Mouse (Mus musculus): ENCODE measurements around the gene Tnip1. TPM values are rescaled to one million over a fixed set of nuclear protein-coding genes. Genes with fewer than 3 reads are reported as not detected.

The Tnip1 gene
- polyA plus RNA-seq, 1 experiment from 2014 or later: 20.3 TPM

- Histone ChIP-seq H3K9me3 (replicated peaks) (no peaks in the 10 kb centered on the region), H3K36me3 (peaks cover 84% of the 10 kb centered on the region), H3K27me3 (no peaks in the 10 kb centered on the region), H3K27ac (no peak overlapping the region), H3K4me3 (no peak overlapping the region), H3K9ac (no peak overlapping the region), H3K4me1 (replicated peaks) (0 out of 2 replicates have a peak, but pooled peaks cover 4% of the 10 kb centered on the region), H3K4me2 (no peak overlapping the region)
- 62% methylated on average over 4 of the region's 4 CpGs for WGBS
- no peak for ATAC-seq (replicated peaks; ENCODE audit: insufficient number of reproducible peaks, insufficient read depth, low FRiP score, low read depth)
Observed at GRCm38 (mm10) chr11:54984581-54984980, 21.9 kb upstream of the Tnip1 start.

DNA sequence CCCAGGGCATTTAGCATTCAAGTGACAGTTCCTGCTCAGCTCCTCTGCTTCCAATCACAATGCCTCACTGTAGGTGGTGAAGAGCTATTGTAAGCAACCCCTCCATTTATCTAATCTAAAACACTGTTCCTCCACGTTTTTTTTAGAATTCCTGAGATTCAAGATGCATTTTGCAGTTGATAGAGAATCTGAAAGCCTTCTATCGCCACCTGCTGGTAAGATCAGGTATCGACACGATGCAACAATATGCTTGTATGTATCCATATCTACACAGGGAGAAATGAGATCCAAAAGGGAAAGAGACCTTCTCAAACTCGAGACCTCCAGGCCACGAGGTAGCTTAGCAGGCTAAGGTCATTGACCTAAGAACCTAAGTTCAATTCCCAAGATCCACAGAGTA lies 21.4 kb upstream of the Tnip1 start:
- 2% methylated on average over 6 of the region's 6 CpGs for WGBS
- H3K36me3 ChIP-seq: peaks cover 86% of the 10 kb centered on the region
- no peak for ATAC-seq (replicated peaks; ENCODE audit: insufficient number of reproducible peaks, insufficient read depth, low FRiP score, low read depth)
- 0 out of 2 replicates have a peak, but pooled peaks cover 6% of the 10 kb centered on the region for H3K4me1 ChIP-seq (replicated peaks)
- no peaks in the 10 kb centered on the region for H3K9me3 ChIP-seq (replicated peaks)
- no peak overlapping the region for H3K9ac ChIP-seq
- H3K4me3 ChIP-seq: no peak overlapping the region
- H3K27me3 ChIP-seq: no peaks in the 10 kb centered on the region
- H3K4me2 ChIP-seq: no peak overlapping the region
- H3K27ac ChIP-seq: no peak overlapping the region

DNA sequence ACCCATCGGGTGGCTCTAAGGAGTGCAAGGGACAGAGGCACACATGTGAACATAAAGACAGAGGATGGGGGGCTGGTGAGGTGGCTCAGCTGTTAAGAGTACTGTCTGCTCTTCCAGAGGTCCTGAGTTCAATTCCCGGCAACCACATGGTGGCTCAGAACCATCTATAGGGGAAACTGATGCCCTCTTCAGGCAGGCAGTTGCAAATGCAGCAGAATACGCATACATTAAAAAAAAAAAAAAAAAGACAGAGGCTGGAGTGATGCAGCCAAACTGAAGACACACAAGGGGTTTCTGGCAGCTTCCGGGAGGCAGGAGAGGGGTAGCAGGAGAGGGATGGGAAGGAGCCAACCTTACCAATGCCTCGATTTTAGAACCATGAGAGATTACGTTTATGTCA lies 19.8 kb upstream of the Tnip1 start:
- no peak overlapping the region for H3K4me3 ChIP-seq
- no peaks in the 10 kb centered on the region for H3K27me3 ChIP-seq
- no peaks in the 10 kb centered on the region for H3K9me3 ChIP-seq (replicated peaks)
- H3K36me3 ChIP-seq: peaks cover 85% of the 10 kb centered on the region
- no peak overlapping the region for H3K9ac ChIP-seq
- no peak for ATAC-seq (replicated peaks; ENCODE audit: insufficient number of reproducible peaks, insufficient read depth, low FRiP score, low read depth)
- H3K27ac ChIP-seq: no peak overlapping the region
- WGBS: 93% methylated on average over 6 of the region's 6 CpGs
- 0 out of 2 replicates have a peak, but pooled peaks cover 10% of the 10 kb centered on the region for H3K4me1 ChIP-seq (replicated peaks)
- no peak overlapping the region for H3K4me2 ChIP-seq

DNA sequence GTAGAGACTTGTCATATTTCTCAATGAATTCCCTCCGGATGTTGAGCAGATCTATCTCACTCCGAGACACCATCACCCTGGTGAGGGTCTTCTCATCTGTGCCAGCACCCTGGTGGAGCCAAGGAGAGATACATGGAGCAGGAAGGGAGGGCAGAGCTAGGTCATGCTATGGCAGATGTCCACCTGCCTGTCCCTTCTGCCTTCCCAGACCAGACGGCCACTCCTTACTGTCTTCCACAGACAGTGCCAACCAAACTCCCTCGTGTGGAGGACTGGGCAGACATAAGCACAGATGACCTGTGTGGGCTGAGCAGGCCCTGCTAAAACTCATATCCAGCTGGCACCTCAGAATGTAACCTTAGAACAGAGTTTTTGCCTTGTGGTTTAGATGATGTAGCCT lies 18.9 kb upstream of the Tnip1 start:
- Histone ChIP-seq H3K4me2 (no peak overlapping the region), H3K9ac (no peak overlapping the region), H3K9me3 (replicated peaks) (no peaks in the 10 kb centered on the region), H3K27ac (no peak overlapping the region), H3K27me3 (no peaks in the 10 kb centered on the region), H3K4me1 (replicated peaks) (0 out of 2 replicates have a peak, but pooled peaks cover 10% of the 10 kb centered on the region), H3K36me3 (peaks cover 78% of the 10 kb centered on the region), H3K4me3 (no peak overlapping the region)
- WGBS: 95% methylated on average over 4 of the region's 4 CpGs
- no peak for ATAC-seq (replicated peaks; ENCODE audit: insufficient number of reproducible peaks, insufficient read depth, low FRiP score, low read depth)

DNA sequence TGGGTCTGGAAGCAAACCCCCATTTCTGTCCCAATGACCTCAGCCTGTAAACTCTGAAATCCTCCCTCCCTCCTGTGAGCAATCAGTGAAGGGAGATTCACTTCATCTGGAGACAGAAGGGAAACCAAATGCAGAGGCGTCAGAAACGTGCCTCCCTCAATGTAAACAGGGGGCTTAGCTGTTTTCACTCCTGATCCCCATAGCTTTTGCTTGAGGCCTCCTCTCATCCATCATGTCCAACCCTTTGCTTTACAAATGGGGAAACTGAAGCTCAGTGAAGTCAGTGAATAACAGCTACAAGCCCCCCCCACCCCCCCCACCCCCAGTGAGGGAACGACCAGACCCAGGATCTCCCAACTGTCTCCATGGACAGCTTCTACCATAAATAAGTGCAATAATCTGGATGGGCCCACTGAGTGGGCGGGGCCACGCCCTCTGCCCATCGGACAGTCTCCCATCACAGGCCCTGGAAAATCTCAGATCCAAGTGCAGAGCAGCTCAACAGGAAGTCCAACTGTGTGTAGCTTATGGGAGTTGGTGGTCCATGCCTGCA lies 14.7 kb upstream of the Tnip1 start:
- H3K4me2 ChIP-seq: no peak overlapping the region
- no peaks in the 10 kb centered on the region for H3K27me3 ChIP-seq
- no peak for ATAC-seq (replicated peaks; ENCODE audit: insufficient number of reproducible peaks, insufficient read depth, low FRiP score, low read depth)
- H3K36me3 ChIP-seq: peaks cover 46% of the 10 kb centered on the region
- no peaks in the 10 kb centered on the region for H3K9me3 ChIP-seq (replicated peaks)
- H3K27ac ChIP-seq: 0 out of 2 replicates have a peak overlapping the region, but pooled peaks have one; percentile 26
- no peak overlapping the region for H3K4me3 ChIP-seq
- H3K9ac ChIP-seq: no peak overlapping the region
- peaks cover 28% of the 10 kb centered on the region for H3K4me1 ChIP-seq (replicated peaks)
- WGBS: 45% methylated on average over 6 of the region's 6 CpGs

GRCm38 (mm10) chr11:54976351-54976750 lies 13.6 kb upstream of the Tnip1 start:
- ATAC-seq (replicated peaks; ENCODE audit: insufficient number of reproducible peaks, insufficient read depth, low FRiP score, low read depth): no peak
- 97% methylated on average over 2 of the region's 2 CpGs for WGBS

GRCm38 (mm10) chr11:54975756-54976155 lies 13.0 kb upstream of the Tnip1 start:
- Histone ChIP-seq H3K36me3 (peaks cover 32% of the 10 kb centered on the region), H3K4me2 (no peak overlapping the region), H3K27me3 (no peaks in the 10 kb centered on the region), H3K4me1 (replicated peaks) (peaks cover 28% of the 10 kb centered on the region), H3K27ac (no peak overlapping the region), H3K9ac (no peak overlapping the region), H3K9me3 (replicated peaks) (no peaks in the 10 kb centered on the region), H3K4me3 (no peak overlapping the region)
- WGBS: 83% methylated on average over 2 of the region's 2 CpGs
- ATAC-seq (replicated peaks; ENCODE audit: insufficient number of reproducible peaks, insufficient read depth, low FRiP score, low read depth): no peak

More at GRCm38 (mm10) chr11:54976351-54976750, 13.6 kb upstream of the Tnip1 start:
- H3K27me3 ChIP-seq: no peaks in the 10 kb centered on the region
- peaks cover 35% of the 10 kb centered on the region for H3K36me3 ChIP-seq
- no peak overlapping the region for H3K4me2 ChIP-seq
- H3K9me3 ChIP-seq (replicated peaks): no peaks in the 10 kb centered on the region
- no peak overlapping the region for H3K9ac ChIP-seq
- no peak overlapping the region for H3K4me3 ChIP-seq
- no peak overlapping the region for H3K27ac ChIP-seq
- peaks cover 28% of the 10 kb centered on the region for H3K4me1 ChIP-seq (replicated peaks)

- H3K9me3 ChIP-seq (replicated peaks): no peaks in the 10 kb centered on the region
- H3K27ac ChIP-seq: no peak overlapping the region
- WGBS: 81% methylated on average over 5 of the region's 5 CpGs
- H3K36me3 ChIP-seq: peaks cover 27% of the 10 kb centered on the region
- no peak overlapping the region for H3K9ac ChIP-seq
- H3K27me3 ChIP-seq: no peaks in the 10 kb centered on the region
- H3K4me2 ChIP-seq: no peak overlapping the region
- H3K4me3 ChIP-seq: no peak overlapping the region
- peaks cover 28% of the 10 kb centered on the region for H3K4me1 ChIP-seq (replicated peaks)
- ATAC-seq (replicated peaks; ENCODE audit: insufficient number of reproducible peaks, insufficient read depth, low FRiP score, low read depth): no peak
Observed at GRCm38 (mm10) chr11:54975340-54975739, 12.6 kb upstream of the Tnip1 start.

DNA sequence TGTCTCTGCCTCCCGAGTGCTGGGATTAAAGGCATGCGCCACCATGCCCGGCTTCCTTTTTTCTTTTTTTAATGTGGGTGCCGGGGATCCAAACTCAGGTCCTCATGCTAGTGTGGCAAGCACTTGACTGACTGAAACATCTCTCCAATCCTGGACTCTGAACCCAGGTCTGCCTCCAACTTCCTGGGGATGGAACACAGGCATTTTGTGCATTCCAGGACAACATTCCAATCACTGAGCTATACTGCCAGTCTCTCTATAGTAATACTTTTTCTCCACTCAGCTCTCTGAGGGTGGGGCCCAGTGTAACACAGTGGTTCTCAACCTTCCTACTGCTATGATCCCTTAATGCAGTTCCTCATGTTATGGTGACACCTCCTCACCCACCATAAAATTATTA lies 11.9 kb upstream of the Tnip1 start:
- Histone ChIP-seq H3K4me2 (no peak overlapping the region), H3K4me1 (replicated peaks) (peaks cover 28% of the 10 kb centered on the region), H3K27me3 (no peaks in the 10 kb centered on the region), H3K27ac (no peak overlapping the region), H3K9ac (no peak overlapping the region), H3K36me3 (peaks cover 20% of the 10 kb centered on the region; the same call in 1 of the 2 replicates), H3K4me3 (no peak overlapping the region), H3K9me3 (replicated peaks) (no peaks in the 10 kb centered on the region)
- no peak for ATAC-seq (replicated peaks; ENCODE audit: insufficient number of reproducible peaks, insufficient read depth, low FRiP score, low read depth)
- 81% methylated on average over 4 of the region's 4 CpGs for WGBS

DNA sequence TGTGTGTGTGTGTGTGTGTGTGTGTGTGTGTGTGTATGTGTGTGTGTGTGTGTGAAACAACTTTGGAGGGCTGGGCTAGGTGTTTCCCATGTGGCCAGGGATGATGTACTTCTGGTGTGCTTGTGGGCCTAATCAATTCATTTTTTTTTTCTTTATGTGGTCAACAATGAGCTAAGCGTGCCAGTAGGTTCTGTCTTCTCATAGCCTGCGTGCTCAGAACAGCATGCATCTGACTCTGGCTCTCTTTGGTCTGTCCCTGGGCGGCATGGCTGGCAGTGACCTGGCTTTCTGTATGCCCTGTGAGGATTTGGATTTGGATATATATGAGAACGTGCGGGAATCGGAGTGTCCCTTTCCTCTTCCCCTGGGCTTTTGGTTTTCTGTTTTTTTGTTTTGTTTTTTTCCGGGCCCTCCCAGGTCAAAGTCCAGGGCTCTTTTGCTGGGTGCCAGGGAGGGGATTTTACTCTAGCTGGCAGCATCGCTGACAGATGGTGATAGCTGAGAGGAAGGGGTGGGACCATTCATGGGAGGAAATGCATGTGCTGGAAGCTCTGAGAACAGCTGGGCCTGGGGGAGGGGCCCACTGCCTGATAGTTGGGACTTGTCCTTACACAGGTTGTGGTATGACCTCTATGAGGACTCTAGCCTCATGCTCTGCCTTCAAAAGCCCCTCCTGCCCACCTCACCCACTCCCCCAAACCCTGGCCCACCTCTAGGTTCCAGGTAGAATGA lies 10.9 kb upstream of the Tnip1 start:
- 48% methylated on average over 8 of the region's 8 CpGs for WGBS
- Histone ChIP-seq H3K4me3 (no peak overlapping the region), H3K9ac (no peak overlapping the region; the same call in 1 of the 2 replicates), H3K9me3 (replicated peaks) (no peaks in the 10 kb centered on the region), H3K27ac (peak overlapping the region; percentile 62), H3K27me3 (no peaks in the 10 kb centered on the region), H3K4me1 (replicated peaks) (peaks cover 21% of the 10 kb centered on the region), H3K36me3 (peaks cover 11% of the 10 kb centered on the region; the same call in 1 of the 2 replicates), H3K4me2 (peak overlapping the region; percentile 6; the same call in 1 of the 2 replicates)
- peak; percentile 67; the same call in 1 of the 2 replicates for ATAC-seq (replicated peaks; ENCODE audit: insufficient number of reproducible peaks, insufficient read depth, low FRiP score, low read depth)

DNA sequence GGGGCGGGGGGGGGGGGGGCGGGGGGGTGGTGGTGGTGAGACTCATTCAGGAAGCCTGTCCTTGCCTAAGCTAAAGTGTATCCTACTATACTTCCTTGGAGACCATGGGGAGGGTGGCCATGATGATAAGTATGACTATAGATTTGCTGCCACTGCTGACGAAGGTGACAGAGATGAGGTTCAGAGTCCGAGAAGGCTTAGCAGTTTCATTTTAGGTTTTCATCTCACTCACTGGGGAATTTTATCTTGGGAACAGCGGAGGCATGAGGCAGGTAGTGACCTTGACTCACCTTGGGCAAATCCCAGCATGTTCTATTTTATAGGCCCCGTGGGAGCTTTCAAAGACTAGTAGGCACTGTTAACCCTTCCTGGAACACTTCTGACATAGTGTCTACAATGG lies 10.1 kb upstream of the Tnip1 start:
- Histone ChIP-seq H3K9ac (no peak overlapping the region), H3K27me3 (no peaks in the 10 kb centered on the region), H3K27ac (peak overlapping the region; percentile 62), H3K4me2 (no peak overlapping the region), H3K36me3 (0 out of 2 replicates have a peak, but pooled peaks cover 2% of the 10 kb centered on the region), H3K9me3 (replicated peaks) (no peaks in the 10 kb centered on the region), H3K4me3 (no peak overlapping the region), H3K4me1 (replicated peaks) (peaks cover 21% of the 10 kb centered on the region)
- 46% methylated on average over 6 of the region's 6 CpGs for WGBS
- no peak for ATAC-seq (replicated peaks; ENCODE audit: insufficient number of reproducible peaks, insufficient read depth, low FRiP score, low read depth)
